Mouse (Mus musculus): ENCODE results near the gene Epn3.

GRCm38 (mm10) chr11:94472585-94472915 lies 27.2 kb downstream of the Epn3 start:
- TF ChIP-seq POLR2A (IDR thresholded peaks at IDR 0.05; ENCODE audit: insufficient read length, low read depth): no peak
- no peak for TF ChIP-seq USF1 (IDR thresholded peaks at IDR 0.05; ENCODE audit: low read depth)
- no peak for TF ChIP-seq POLR2AphosphoS2 (IDR thresholded peaks at IDR 0.05; ENCODE audit: insufficient read length, low read depth)
- TF ChIP-seq CEBPB (IDR thresholded peaks at IDR 0.05; ENCODE audit: insufficient read depth, poor library complexity, severe bottlenecking): no peak
- TF ChIP-seq TCF12 (IDR thresholded peaks at IDR 0.05; ENCODE audit: insufficient read depth, poor library complexity, severe bottlenecking): no peak
- no peak for TF ChIP-seq MAX (IDR thresholded peaks at IDR 0.05; ENCODE audit: low read depth)
- no peak for TF ChIP-seq SRF (IDR thresholded peaks at IDR 0.05; ENCODE audit: control insufficient read depth, insufficient read length, low read depth)

All from myocyte (in vitro differentiated cells).